Mouse (Mus musculus) midbrain, embryonic 13.5 days (tissue): Measurements from ENCODE around the gene 1700088E04Rik. TPM values are rescaled to one million over a fixed set of nuclear protein-coding genes. Genes with fewer than 3 reads are reported as not detected.

Experiments used
- ATAC-seq: fragments of 200-750 bp; cut with Nextera tagmentation; 2 replicates; pipeline ENCODE4 v1.8.0; 2017; ENCODE audit warnings: mild to moderate bottlenecking, moderate TSS enrichment, moderate library complexity
- H3K27ac ChIP-seq: fragments of 300-500 bp; sonication (generic); 2 replicates; pipeline ENCODE4 v1.5.1; 2015; ENCODE audit warnings: inconsistent platforms, mild to moderate bottlenecking, moderate library complexity
- H3K27me3 ChIP-seq: fragments of 300-500 bp; sonication (generic); 2 replicates; pipeline ENCODE4 v1.6.1; 2015; ENCODE audit warnings: mild to moderate bottlenecking, inconsistent platforms
- H3K36me3 ChIP-seq: fragments of 300-500 bp; sonication (generic); 2 replicates; pipeline ENCODE4 v1.6.1; 2015; ENCODE audit warnings: mild to moderate bottlenecking, inconsistent platforms
- H3K4me1 ChIP-seq: fragments of 300-500 bp; sonication (generic); replicated peaks from 2 replicates; pipeline ENCODE4 v1.6.1; 2015; ENCODE audit warnings: inconsistent platforms
- H3K4me2 ChIP-seq: fragments of 300-500 bp; sonication (generic); replicated peaks from 2 replicates; pipeline ENCODE4 v1.6.1; 2015; ENCODE audit warnings: moderate library complexity, mild to moderate bottlenecking, inconsistent platforms
- H3K4me3 ChIP-seq: fragments of 300-500 bp; sonication (generic); replicated peaks from 2 replicates; pipeline ENCODE4 v1.5.1; 2015; ENCODE audit warnings: mild to moderate bottlenecking, inconsistent platforms
- H3K9ac ChIP-seq: fragments of 300-500 bp; sonication (generic); replicated peaks from 2 replicates; pipeline ENCODE4 v1.6.1; 2015; ENCODE audit warnings: mild to moderate bottlenecking, inconsistent platforms
- H3K9me3 ChIP-seq: fragments of 300-500 bp; sonication (generic); 2 replicates; pipeline ENCODE4 v1.6.1; 2016; ENCODE audit warnings: mild to moderate bottlenecking, inconsistent platforms
- WGBS: fragments of 180-500 bp; shearing (Covaris S2); methylation state at CpG from one replicate; pipeline ENCODE4 v1.1.7; 2015; 5-methylcytosine and 5-hydroxymethylcytosine counted together
- polyA plus RNA-seq: library from polyadenylated mRNA; unstranded; fragments of >200 nt; fragmentation: Nextera tagmentation; extraction: Ambion mirVana; gene quantifications from 2 replicates; pipeline ENCODE4 v1.2.1, GENCODE M21; 2015

1700088E04Rik gene
- polyA plus RNA-seq = 14.0 and 16.6 TPM in 2 replicates

DNA sequence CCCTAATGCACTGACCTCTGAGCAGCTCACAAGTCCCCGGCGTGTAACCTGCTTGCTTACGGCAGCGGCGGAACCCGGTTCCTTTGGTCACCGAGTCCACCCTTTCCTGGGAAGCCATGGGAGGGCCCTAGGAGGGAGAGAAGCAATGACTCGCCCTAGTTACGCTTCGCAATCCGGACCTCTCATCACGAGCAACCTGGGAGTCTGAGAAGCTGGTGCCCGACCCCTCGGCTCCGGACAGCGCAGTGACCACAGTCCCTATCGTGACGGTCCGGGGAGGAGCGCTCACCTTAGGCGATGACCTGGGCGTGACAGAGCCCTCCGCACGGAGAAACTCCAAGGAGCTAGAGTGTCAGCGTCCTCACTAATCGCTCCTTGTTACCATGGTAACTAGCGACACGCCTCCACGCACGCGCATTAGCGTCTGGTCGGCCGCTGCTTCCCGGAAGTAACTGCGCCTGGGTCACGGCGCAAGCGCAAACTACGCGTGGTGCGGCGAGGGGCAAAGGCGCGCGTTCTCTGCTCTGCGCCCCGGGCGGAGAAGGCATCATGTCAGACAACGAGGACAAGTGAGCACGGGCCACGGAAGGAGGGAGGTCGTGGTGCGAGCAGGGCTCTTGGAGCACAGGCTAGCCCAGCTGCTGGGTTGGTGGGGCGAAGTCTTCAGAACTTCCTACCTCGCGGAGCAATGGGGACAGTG lies at the start of gene 1700088E04Rik, which contains the start of gene Polr2f:
TSS of gene 1700088E04Rik (minus strand) at position 388 of the 700 bp plus-strand sequence.
TSS of gene Polr2f (plus strand) at position 144 of the 700 bp plus-strand sequence.
- WGBS = under 1% methylated on average over 57 of the region's 57 CpGs
- 0 out of 2 replicates have a peak within 1 kb of the TSS, but pooled peaks have one; percentile 10 for H3K27ac ChIP-seq

DNA sequence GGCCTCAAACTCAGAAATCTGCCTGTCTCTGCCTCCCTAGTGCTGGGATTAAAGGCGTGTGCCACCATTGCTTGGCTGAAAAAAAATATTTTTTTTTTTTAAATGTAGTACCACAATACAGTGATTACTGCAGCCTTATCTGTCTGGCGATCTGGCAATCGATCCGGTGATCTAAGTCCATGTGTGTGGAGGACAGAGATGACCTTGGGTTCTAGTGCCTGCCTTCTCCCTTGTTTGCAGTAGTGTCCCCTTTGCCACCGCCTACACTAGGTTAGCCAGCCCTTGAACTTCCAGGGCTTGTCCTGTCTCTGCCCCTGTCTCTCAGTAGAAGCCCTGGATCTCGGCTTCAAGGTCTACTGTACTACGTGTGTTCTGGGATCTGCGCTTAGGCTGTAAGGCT lies 46.8 kb upstream of the 1700088E04Rik start:
- no peak overlapping the region for H3K9ac ChIP-seq
- peaks cover 9% of the 10 kb centered on the region for H3K4me1 ChIP-seq
- H3K4me3 ChIP-seq = no peak overlapping the region
- 91% methylated on average over 8 of the region's 8 CpGs for WGBS
- H3K36me3 ChIP-seq = no peaks in the 10 kb centered on the region
- no peaks in the 10 kb centered on the region for H3K9me3 ChIP-seq
- no peaks in the 10 kb centered on the region for H3K27me3 ChIP-seq
- no peak overlapping the region for H3K27ac ChIP-seq
- no peak overlapping the region for H3K4me2 ChIP-seq
- ATAC-seq = no peak

More for the DNA sequence above, at the start of gene 1700088E04Rik, which contains the start of gene Polr2f:
- Histone ChIP-seq H3K4me1 (peaks cover 21% of the 10 kb centered on the region), H3K36me3 (peaks cover 21% of the 10 kb centered on the region), H3K4me3 (peak within 1 kb of the TSS; percentile 92), H3K4me2 (peak within 1 kb of the TSS; percentile 80), H3K27me3 (no peaks in the 10 kb centered on the region), H3K9ac (peak within 1 kb of the TSS; percentile 87), H3K9me3 (no peaks in the 10 kb centered on the region)
- peak; percentile 94 for ATAC-seq

DNA sequence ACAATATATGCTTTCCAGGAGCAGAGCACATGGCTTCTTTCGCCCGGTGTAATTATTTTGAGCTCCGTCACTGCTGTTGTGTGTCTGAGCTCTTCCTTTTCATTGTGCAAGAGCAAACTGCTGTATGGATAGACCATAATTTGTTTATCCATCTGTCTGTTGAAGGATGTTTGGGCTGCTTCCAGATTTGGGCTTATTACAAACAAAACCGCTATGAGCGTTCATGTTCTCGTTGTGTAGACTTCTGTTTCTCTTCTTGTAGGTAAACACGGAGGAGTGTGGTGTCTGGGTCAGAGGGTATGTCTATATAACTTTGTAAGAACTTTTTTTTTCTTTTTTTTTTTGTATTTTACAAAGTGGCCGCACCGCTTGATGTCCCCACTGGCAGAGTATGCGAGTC lies 44.2 kb upstream of the 1700088E04Rik start:
- no peak for ATAC-seq
- no peaks in the 10 kb centered on the region for H3K27me3 ChIP-seq
- no peaks in the 10 kb centered on the region for H3K9me3 ChIP-seq
- no peak overlapping the region for H3K4me3 ChIP-seq
- no peak overlapping the region for H3K4me2 ChIP-seq
- no peaks in the 10 kb centered on the region for H3K36me3 ChIP-seq
- H3K9ac ChIP-seq = no peak overlapping the region
- H3K4me1 ChIP-seq = no peaks in the 10 kb centered on the region
- 93% methylated on average over 10 of the region's 10 CpGs for WGBS
- H3K27ac ChIP-seq = no peak overlapping the region

GRCm38 (mm10) chr15:79176905-79177304 lies 35.9 kb upstream of the 1700088E04Rik start:
- Histone ChIP-seq H3K9ac (no peak overlapping the region), H3K4me3 (no peak overlapping the region), H3K36me3 (no peaks in the 10 kb centered on the region), H3K27me3 (no peaks in the 10 kb centered on the region), H3K9me3 (no peaks in the 10 kb centered on the region), H3K4me2 (no peak overlapping the region), H3K27ac (no peak overlapping the region), H3K4me1 (peaks cover 10% of the 10 kb centered on the region; the same call in 1 of the 2 replicates)
- WGBS = 41% methylated on average over 6 of the region's 6 CpGs
- no peak for ATAC-seq

DNA sequence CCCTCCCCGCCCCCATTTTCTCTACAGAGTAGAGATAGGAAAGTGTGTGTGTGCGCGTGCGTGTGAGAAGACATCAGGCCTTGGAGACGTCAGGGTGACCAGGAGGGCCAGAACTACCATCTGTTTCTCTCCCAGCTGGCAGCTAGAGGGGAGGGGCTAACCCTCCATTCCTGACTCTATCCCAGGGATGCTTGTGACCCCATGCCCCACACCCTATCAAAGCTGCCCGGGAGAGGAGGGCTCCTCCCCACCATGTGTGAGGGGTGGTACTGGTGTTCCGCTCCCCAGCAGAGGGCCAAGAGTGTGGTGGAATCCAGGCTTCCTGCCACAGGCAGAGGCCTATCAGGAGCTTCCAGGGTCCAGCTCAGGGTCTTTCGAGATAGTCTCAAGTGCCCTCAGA lies 25.7 kb upstream of the 1700088E04Rik start:
- Histone ChIP-seq H3K4me3 (no peak overlapping the region), H3K4me1 (peaks cover 32% of the 10 kb centered on the region), H3K27me3 (peaks cover 43% of the 10 kb centered on the region), H3K9me3 (no peaks in the 10 kb centered on the region), H3K9ac (no peak overlapping the region), H3K36me3 (no peaks in the 10 kb centered on the region), H3K4me2 (no peak overlapping the region), H3K27ac (no peak overlapping the region)
- 55% methylated on average over 8 of the region's 8 CpGs for WGBS
- ATAC-seq = 0 out of 2 replicates have a peak, but pooled peaks have one; percentile 18

DNA sequence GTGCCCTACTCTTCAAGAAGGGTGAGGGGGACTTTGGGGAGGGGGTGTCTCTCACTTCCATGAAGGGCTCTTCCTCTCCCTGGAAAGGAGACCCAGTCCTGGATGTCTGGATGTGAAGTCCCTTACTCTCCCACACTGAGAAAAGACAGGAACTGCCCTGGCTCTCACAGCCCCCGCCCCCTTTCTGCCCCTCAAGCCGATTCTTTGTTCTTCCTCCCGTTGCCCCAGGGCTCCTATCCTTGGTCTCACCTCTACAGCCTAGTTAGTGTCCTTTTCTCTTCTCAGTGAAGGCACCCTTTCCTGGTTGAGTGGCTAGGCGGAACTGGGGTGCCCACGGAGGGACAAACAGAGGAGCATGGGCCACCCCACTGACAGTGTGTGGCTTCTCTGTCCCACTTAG lies 24.1 kb upstream of the 1700088E04Rik start, which contains the start of gene Sox10:
TSS of gene Sox10 (minus strand) at position 101 of the 400 bp plus-strand sequence.
- Histone ChIP-seq H3K27me3 (peaks cover 52% of the 10 kb centered on the region), H3K36me3 (no peaks in the 10 kb centered on the region), H3K4me3 (no peak within 1 kb of the TSS; the same call in 1 of the 2 replicates), H3K9ac (no peak within 1 kb of the TSS), H3K4me1 (peaks cover 32% of the 10 kb centered on the region), H3K9me3 (no peaks in the 10 kb centered on the region), H3K4me2 (no peak within 1 kb of the TSS; the same call in 1 of the 2 replicates), H3K27ac (peak within 1 kb of the TSS; percentile 30; the same call in 1 of the 2 replicates)
- ATAC-seq = no peak
- 54% methylated on average over 5 of the region's 5 CpGs for WGBS

DNA sequence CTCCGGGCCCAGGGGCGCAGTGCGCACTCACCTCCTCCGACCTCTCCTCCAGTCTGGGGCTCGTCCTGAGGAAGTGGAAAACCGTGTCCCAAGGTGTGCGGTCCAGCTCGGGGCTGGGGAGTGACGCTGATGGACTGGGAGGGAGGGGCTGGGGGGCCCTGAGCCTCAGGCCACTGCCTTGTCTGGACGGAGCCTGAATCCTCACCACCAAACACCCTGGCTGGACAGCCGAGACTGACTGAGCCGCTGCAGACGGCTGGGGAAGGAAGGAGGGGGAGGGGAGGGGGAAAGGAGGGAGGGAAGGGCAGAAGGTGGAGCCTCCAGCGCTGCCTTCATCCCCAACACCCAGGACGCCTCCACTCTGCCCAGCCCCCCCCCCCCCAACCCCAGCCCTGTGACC lies 23.2 kb upstream of the 1700088E04Rik start:
- Histone ChIP-seq H3K9ac (no peak overlapping the region), H3K4me3 (no peak overlapping the region; the same call in 1 of the 2 replicates), H3K9me3 (no peaks in the 10 kb centered on the region), H3K27me3 (peaks cover 52% of the 10 kb centered on the region), H3K27ac (no peak overlapping the region), H3K4me1 (peaks cover 32% of the 10 kb centered on the region), H3K4me2 (no peak overlapping the region; the same call in 1 of the 2 replicates), H3K36me3 (no peaks in the 10 kb centered on the region)
- WGBS = 5% methylated on average over 11 of the region's 15 CpGs
- no peak for ATAC-seq

GRCm38 (mm10) chr15:79162822-79163221 lies 21.8 kb upstream of the 1700088E04Rik start:
- H3K27me3 ChIP-seq = peaks cover 52% of the 10 kb centered on the region

DNA sequence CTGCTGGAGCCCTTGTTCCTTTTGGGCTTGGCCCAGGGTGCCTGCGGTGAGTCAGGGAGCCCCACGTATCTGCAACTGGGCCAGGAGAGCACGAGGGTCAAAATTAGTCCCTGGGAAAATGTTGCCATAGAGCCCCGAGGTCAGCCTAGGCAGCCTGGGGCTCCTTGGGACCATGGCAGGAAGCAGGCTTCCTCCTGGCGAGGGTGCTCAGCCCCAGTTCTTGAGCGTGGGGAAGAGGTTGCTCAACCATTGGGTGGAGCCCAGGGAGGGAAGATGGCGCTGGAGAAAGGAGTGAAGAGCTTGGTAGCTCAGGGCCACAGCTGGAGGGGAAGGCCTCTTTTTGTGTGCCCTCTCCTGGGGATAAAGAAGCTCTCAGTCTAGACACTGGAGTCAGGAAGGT lies 21.2 kb upstream of the 1700088E04Rik start:
- Histone ChIP-seq H3K4me3 (no peak overlapping the region), H3K4me1 (peaks cover 32% of the 10 kb centered on the region), H3K4me2 (no peak overlapping the region), H3K36me3 (no peaks in the 10 kb centered on the region), H3K9me3 (no peaks in the 10 kb centered on the region), H3K9ac (no peak overlapping the region), H3K27me3 (peaks cover 52% of the 10 kb centered on the region), H3K27ac (no peak overlapping the region)
- ATAC-seq = no peak
- 71% methylated on average over 7 of the region's 7 CpGs for WGBS

More at GRCm38 (mm10) chr15:79162822-79163221, 21.8 kb upstream of the 1700088E04Rik start:
- no peak overlapping the region for H3K4me3 ChIP-seq
- ATAC-seq = no peak
- H3K36me3 ChIP-seq = no peaks in the 10 kb centered on the region
- H3K4me1 ChIP-seq = peaks cover 32% of the 10 kb centered on the region
- no peak overlapping the region for H3K4me2 ChIP-seq
- H3K27ac ChIP-seq = no peak overlapping the region
- WGBS = 53% methylated on average over 14 of the region's 14 CpGs
- no peak overlapping the region for H3K9ac ChIP-seq
- H3K9me3 ChIP-seq = no peaks in the 10 kb centered on the region

GRCm38 (mm10) chr15:79155572-79155971 lies 14.5 kb upstream of the 1700088E04Rik start:
- no peak overlapping the region for H3K4me3 ChIP-seq
- H3K4me2 ChIP-seq = no peak overlapping the region
- no peaks in the 10 kb centered on the region for H3K9me3 ChIP-seq
- 31% methylated on average over 3 of the region's 3 CpGs for WGBS
- H3K4me1 ChIP-seq = peaks cover 31% of the 10 kb centered on the region
- peaks cover 25% of the 10 kb centered on the region for H3K36me3 ChIP-seq
- no peak overlapping the region for H3K27ac ChIP-seq
- 0 out of 2 replicates have a peak overlapping the region, but pooled peaks have one; percentile 4 for H3K9ac ChIP-seq
- no peaks in the 10 kb centered on the region; the same call in 1 of the 2 replicates for H3K27me3 ChIP-seq
- peak; percentile 31; the same call in 1 of the 2 replicates for ATAC-seq

- Histone ChIP-seq H3K27me3 (no peaks in the 10 kb centered on the region), H3K9me3 (no peaks in the 10 kb centered on the region), H3K4me2 (no peak overlapping the region), H3K9ac (no peak overlapping the region; the same call in 1 of the 2 replicates), H3K4me3 (no peak overlapping the region), H3K27ac (peak overlapping the region; percentile 87), H3K36me3 (peaks cover 41% of the 10 kb centered on the region), H3K4me1 (peaks cover 31% of the 10 kb centered on the region)
- 43% methylated on average over 6 of the region's 6 CpGs for WGBS
- ATAC-seq = no peak
Observed at GRCm38 (mm10) chr15:79152709-79153108, 11.7 kb upstream of the 1700088E04Rik start.

GRCm38 (mm10) chr15:79151881-79152280 lies 10.8 kb upstream of the 1700088E04Rik start:
- WGBS = 37% methylated on average over 8 of the region's 8 CpGs
- Histone ChIP-seq H3K4me1 (peaks cover 31% of the 10 kb centered on the region), H3K4me2 (no peak overlapping the region), H3K9me3 (no peaks in the 10 kb centered on the region), H3K9ac (no peak overlapping the region; the same call in 1 of the 2 replicates), H3K27me3 (no peaks in the 10 kb centered on the region), H3K27ac (peak overlapping the region; percentile 87), H3K36me3 (peaks cover 50% of the 10 kb centered on the region), H3K4me3 (no peak overlapping the region)
- ATAC-seq = peak; percentile 54
